Mouse (Mus musculus) C2C12 (cell line): ENCODE results near the gene Echdc3.

Experiments used
- CEBPB ChIP-seq: IDR thresholded peaks from one replicate; pipeline ENCODE4 v1.6.1; 2011; ENCODE audit warnings: low read depth, mild to moderate bottlenecking, control low read depth, moderate library complexity
- CTCF ChIP-seq: IDR thresholded peaks from one replicate; pipeline ENCODE4 v1.5.1; 2011; ENCODE audit not compliant: control insufficient read depth, insufficient read depth, insufficient read length
- FOSL1 ChIP-seq: IDR thresholded peaks from one replicate; pipeline ENCODE4 v1.8.0; 2011; ENCODE audit warnings: mild to moderate bottlenecking, low read length; ENCODE audit not compliant: poor library complexity, insufficient read depth, severe bottlenecking
- MAX ChIP-seq: IDR thresholded peaks from one replicate; pipeline ENCODE4 v1.6.1; 2011; ENCODE audit warnings: mild to moderate bottlenecking, control low read depth
- MYOD1 ChIP-seq: IDR thresholded peaks from one replicate; pipeline ENCODE4 v1.6.1; 2011; ENCODE audit warnings: low read depth; ENCODE audit not compliant: control insufficient read depth, insufficient read length
- MYOG ChIP-seq: IDR thresholded peaks from one replicate; pipeline ENCODE4 v1.6.1; 2011; ENCODE audit not compliant: control insufficient read depth, insufficient read length; ENCODE audit errors: extremely low read depth

DNA sequence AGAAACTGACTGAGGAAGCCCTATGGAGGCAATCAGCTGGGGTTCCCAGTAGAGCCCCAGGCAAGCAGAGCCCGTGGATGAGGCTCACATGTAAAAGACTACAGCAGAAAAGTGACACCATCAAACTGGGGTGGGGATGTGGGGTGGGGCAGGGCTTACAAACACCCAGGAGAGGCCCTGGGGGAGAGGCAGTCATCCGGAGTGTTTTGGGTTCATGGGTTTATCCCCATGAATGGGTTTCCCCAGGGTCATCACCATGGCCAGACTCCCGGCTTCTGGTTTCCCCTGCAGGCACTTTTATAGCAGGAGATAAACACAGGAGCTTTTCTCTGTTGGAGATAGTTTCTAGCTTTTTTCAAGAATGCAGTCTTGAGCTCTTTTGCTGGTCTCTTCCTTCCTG lies 39.8 kb downstream of the Echdc3 start:
- TF ChIP-seq CTCF (no peak), CEBPB (no peak), MYOG (no peak), MAX (no peak), MYOD1 (no peak), FOSL1 (no peak)
